ENCODE assay signal across 19 mouse cellular contexts in genomic region chr2:180839126-180839525, GRCm38 (mm10).
DNase-seq lines count a peak whose midpoint lies in the region; ATAC-seq lines count a peak whose summit lies in the region.
"Had no signal": no experiment of that assay in that cellular context is flagged by ENCODE, and none has a peak within 500 bp of the region (broad histone marks: within the 10 kb centered on the region; RNA-seq: fewer than 3 reads in every experiment).

No protein-coding gene starts in this region.

- ATAC-seq in megakaryocyte-erythroid progenitor cell, adult 5-6 weeks (replicated peaks; ENCODE audit: low FRiP score, low TSS enrichment, poor library complexity, severe bottlenecking): no peak
- ATAC-seq: activated CD4-positive, CD25-positive, alpha-beta regulatory T cell, adult 4 months; CD4-positive, CD25-positive, alpha-beta regulatory T cell, adult 4 months; forebrain, embryonic 13.5 days; forebrain, embryonic 15.5 days; forebrain, postnatal 0 days; Patski had no signal

- DNase-seq in adrenal gland, adult 2 months: peak; percentile 60
- no peak for DNase-seq in adrenal gland, postnatal 4 days (ENCODE audit: low spot score in 2 of 2)
- peak; percentile 24 for DNase-seq in adrenal gland, postnatal 10 days
- peak; percentile 10 for DNase-seq in adrenal gland, postnatal 25 days
- DNase-seq in frontal cortex, adult 2 months (ENCODE audit: extremely low spot score in 1 of 2, low spot score in 1 of 2): no peak
- no peak for DNase-seq in B cell, adult 2 months
- DNase-seq: cerebellum, adult 11-12 months; cerebellum, adult 2 months; cerebellum, adult 9-10 months; cerebellum, postnatal 10 days; cerebellum, postnatal 25 days; forebrain, postnatal 0 days; gastrocnemius, adult 2 months had no signal

Comparison
In these comparisons a context has a peak if more than half of its experiments do, and no peak if none do; other contexts are left out.
1. DNase-seq: peak in adrenal gland, adult 2 months (single experiment), adrenal gland, postnatal 10 days (single experiment) and adrenal gland, postnatal 25 days (single experiment); none in adrenal gland, postnatal 4 days (0 of 2), frontal cortex, adult 2 months (0 of 2) and B cell, adult 2 months (0 of 2).